Mouse (Mus musculus) intestine, embryonic 16.5 days (tissue): ENCODE measurements around the gene Kctd20. TPM values are rescaled to one million over a fixed set of nuclear protein-coding genes. Genes with fewer than 3 reads are reported as not detected.

Experiments used
- ATAC-seq: fragments of 200-750 bp; cut with Nextera tagmentation; 2 replicates; pipeline ENCODE4 v1.8.0; 2017; ENCODE audit warnings: moderate TSS enrichment, moderate library complexity
- H3K27ac ChIP-seq: fragments of 300-500 bp; sonication (generic); 2 replicates; pipeline ENCODE4 v1.5.1; 2014; ENCODE audit warnings: mild to moderate bottlenecking, low read length
- H3K27me3 ChIP-seq: fragments of 300-500 bp; sonication (generic); replicated peaks from 2 replicates; pipeline ENCODE4 v1.6.1; 2014; ENCODE audit warnings: low read length, control low read depth, mixed read lengths; ENCODE audit not compliant: control insufficient read depth, insufficient read depth
- H3K36me3 ChIP-seq: fragments of 300-500 bp; sonication (generic); 2 replicates; pipeline ENCODE4 v1.6.1; 2014; ENCODE audit warnings: low read length, control low read depth; ENCODE audit not compliant: control insufficient read depth, insufficient read depth
- H3K4me1 ChIP-seq: fragments of 300-500 bp; sonication (generic); 2 replicates; pipeline ENCODE4 v1.6.1; 2014; ENCODE audit warnings: low read length, control low read depth, mixed read lengths; ENCODE audit not compliant: control insufficient read depth, insufficient read depth
- H3K4me2 ChIP-seq: fragments of 300-500 bp; sonication (generic); 2 replicates; pipeline ENCODE4 v1.6.1; 2014; ENCODE audit warnings: low read depth, low read length, control low read depth
- H3K4me3 ChIP-seq: fragments of 300-500 bp; sonication (generic); 2 replicates; pipeline ENCODE4 v1.5.1; 2014; ENCODE audit warnings: mild to moderate bottlenecking, low read length
- H3K9ac ChIP-seq: fragments of 300-500 bp; sonication (generic); 2 replicates; pipeline ENCODE4 v1.6.1; 2014; ENCODE audit warnings: low read depth, low read length
- H3K9me3 ChIP-seq: fragments of 300-500 bp; sonication (generic); 2 replicates; pipeline ENCODE4 v1.6.1; 2016; ENCODE audit warnings: low read length, control low read depth; ENCODE audit not compliant: control insufficient read depth
- WGBS: fragments of 180-500 bp; shearing (Covaris S2); extraction: QIAGEN DNeasy Blood & Tissue Kit; methylation state at CpG from one replicate; pipeline ENCODE4 v1.1.7; 2014; 5-methylcytosine and 5-hydroxymethylcytosine counted together
- polyA plus RNA-seq: library from polyadenylated mRNA; unstranded; fragments of >200 nt; fragmentation: Nextera tagmentation; extraction: Ambion mirVana; gene quantifications from 2 replicates; pipeline ENCODE4 v1.2.1, GENCODE M21; 2015

Gene Kctd20
- polyA plus RNA-seq, 1 experiment from 2014 or later: 62.3 TPM

DNA sequence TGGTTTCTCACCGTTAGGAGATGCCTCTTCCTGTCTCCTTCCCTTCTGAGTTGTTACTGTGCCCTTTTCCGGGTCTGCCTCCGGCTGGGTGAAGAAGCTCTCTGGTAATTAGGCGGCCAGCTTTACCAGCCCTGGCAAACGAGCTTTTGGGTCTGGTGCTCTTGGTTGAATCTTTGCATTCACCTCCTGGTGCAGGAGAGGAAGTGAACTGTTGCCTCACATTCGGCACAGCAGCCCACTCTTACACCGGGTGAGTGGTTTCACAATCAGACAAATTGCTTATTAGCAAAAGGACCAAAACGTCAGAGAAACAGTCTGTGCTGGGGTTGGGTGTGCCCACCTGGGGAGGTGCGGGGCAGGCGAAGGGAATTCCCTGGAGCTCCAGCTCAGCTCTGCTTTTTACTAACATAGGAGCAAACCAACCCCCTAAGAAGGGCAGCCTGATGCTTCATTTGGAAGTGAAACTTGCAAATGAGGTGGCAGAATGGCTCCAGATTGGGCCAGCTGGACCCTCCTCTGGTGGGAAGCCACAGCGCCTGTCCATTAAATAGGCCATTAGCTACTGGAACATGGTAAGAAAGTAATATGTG is 15.4 kb downstream of the Kctd20 start:
- ATAC-seq: no peak
- Histone ChIP-seq H3K36me3 (peaks cover 31% of the 10 kb centered on the region), H3K27me3 (no peaks in the 10 kb centered on the region), H3K4me2 (no peak overlapping the region), H3K4me3 (no peak overlapping the region), H3K27ac (no peak overlapping the region), H3K9ac (no peak overlapping the region), H3K4me1 (no peaks in the 10 kb centered on the region), H3K9me3 (no peaks in the 10 kb centered on the region)
- WGBS: 72% methylated on average over 11 of the region's 11 CpGs

DNA sequence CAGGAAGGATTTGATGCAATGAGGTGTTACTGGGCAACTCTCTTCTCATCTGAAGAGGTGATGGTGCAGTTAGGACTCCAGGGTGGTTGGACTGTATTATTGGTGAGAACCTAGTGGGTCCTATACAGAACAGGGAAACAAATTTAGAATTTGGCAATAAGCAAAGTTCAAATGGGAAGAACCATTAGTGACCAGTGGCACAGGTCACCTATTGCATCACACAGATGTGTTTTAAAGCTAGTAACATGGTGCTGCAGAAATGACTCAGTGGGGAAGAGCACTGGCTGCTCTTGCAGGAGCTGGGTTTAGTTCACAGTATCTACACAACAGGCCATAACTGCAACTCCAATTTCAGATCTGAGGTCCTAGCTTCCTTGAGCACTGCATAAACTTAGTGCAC is 18.4 kb downstream of the Kctd20 start:
- Histone ChIP-seq H3K9ac (no peak overlapping the region), H3K4me3 (no peak overlapping the region), H3K4me1 (no peaks in the 10 kb centered on the region), H3K27me3 (no peaks in the 10 kb centered on the region), H3K9me3 (no peaks in the 10 kb centered on the region), H3K4me2 (no peak overlapping the region), H3K36me3 (peaks cover 22% of the 10 kb centered on the region), H3K27ac (no peak overlapping the region)
- ATAC-seq: no peak

DNA sequence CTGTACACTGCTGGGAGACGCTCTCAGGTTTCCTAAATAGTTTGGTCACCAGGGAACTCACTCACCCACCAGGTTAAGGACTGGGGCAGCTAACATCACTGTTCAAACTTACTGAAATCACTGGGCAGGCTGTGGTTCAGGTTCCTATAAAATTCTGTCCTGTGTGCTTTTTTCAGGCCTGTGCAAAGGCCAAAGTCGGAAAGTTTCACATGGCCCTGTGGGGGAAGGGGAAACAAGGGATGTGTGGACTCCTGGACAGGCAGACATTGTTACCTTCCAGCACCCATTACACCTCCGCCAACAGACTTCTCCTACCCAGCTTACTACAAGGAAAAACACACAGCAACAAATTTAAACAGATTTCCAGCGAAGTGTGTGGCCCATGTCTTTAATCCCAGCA is 27.3 kb downstream of the Kctd20 start:
- no peak for ATAC-seq
- 89% methylated on average over 4 of the region's 4 CpGs for WGBS
- Histone ChIP-seq H3K27ac (no peak overlapping the region), H3K9me3 (no peaks in the 10 kb centered on the region), H3K9ac (no peak overlapping the region), H3K4me2 (no peak overlapping the region), H3K27me3 (no peaks in the 10 kb centered on the region), H3K4me3 (no peak overlapping the region), H3K4me1 (no peaks in the 10 kb centered on the region), H3K36me3 (peaks cover 14% of the 10 kb centered on the region)

DNA sequence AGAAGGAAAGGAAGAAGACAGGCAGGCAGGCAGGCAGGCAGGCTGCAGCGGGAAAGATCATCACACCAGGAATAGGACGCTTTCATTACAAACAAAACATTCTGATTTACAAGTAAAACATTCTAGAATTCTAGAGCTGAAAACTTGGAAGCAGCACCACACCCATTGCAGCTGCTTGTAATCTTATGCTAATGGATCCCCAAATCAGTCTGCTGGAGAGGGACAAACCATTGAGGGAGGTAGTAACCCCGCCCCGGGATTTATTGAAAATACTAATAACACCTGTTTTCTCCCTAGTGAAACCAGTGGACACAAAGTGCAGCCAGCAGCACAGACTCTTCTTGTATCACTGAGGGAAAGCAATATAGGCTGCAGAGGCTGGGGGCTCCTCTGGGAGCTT is 29.3 kb downstream of the Kctd20 start:
- Histone ChIP-seq H3K4me3 (no peak overlapping the region), H3K36me3 (peaks cover 8% of the 10 kb centered on the region), H3K4me2 (no peak overlapping the region), H3K4me1 (no peaks in the 10 kb centered on the region), H3K9ac (no peak overlapping the region), H3K9me3 (no peaks in the 10 kb centered on the region), H3K27me3 (no peaks in the 10 kb centered on the region), H3K27ac (no peak overlapping the region)
- 78% methylated on average over 4 of the region's 4 CpGs for WGBS
- no peak for ATAC-seq

DNA sequence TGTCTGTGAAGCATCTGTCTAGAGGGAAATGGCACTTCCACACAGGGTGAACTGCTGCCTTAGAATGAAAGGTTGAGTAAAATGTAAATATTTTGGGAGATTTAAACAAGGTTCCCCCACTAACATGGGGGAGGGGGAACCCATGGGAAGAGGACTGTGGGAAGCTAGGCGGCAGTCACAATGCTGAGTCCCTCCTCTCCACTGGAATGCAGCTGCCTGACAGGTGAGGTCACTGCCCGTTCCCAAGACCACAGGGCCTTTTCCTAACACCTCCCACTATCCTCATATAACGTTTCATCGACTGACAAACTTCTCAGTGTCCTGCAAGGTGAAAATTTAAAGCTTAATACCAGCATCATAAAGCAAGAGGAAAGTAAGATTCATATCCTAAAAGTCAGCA is 30.8 kb downstream of the Kctd20 start:
- Histone ChIP-seq H3K27me3 (no peaks in the 10 kb centered on the region), H3K27ac (no peak overlapping the region), H3K4me3 (no peak overlapping the region), H3K36me3 (peaks cover 14% of the 10 kb centered on the region), H3K4me2 (no peak overlapping the region), H3K9ac (no peak overlapping the region), H3K9me3 (no peaks in the 10 kb centered on the region), H3K4me1 (no peaks in the 10 kb centered on the region)
- 22% methylated on average over 4 of the region's 4 CpGs for whole genome bisulfite sequencing
- ATAC-seq: no peak

DNA sequence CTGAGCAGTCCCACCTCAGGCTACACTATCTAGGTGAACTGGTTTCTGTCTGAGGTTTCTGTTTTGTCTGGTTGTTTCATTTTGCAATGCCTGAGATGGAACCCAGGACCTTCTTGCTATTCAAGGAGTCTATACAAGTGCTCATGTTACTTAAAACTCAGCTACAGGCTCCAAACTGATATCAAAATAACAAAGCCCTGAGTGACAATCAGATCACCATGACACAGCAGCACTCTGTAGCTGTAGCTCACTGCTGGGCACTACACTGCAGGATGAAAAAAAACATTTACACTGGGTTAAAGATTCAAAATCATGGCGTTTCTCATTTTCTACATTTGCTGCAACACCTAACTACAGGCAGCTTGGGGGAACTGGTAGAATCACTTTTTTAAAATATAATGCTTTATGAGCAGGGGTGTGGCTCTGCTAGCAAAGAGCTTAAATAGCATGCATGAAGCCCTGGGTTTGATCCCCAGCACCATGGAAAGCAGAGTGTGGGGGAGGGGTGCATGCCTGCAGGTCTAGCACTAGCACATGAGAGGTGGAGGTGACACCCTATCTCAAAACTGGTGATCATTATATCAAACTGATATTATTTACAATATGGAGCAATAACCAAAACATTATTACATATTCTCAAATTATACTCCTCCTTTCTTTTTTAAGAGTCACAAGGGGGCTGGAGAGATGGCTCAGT is 33.1 kb downstream of the Kctd20 start:
- WGBS: 92% methylated on average over 1 of the region's 1 CpGs
- H3K36me3 ChIP-seq: peaks cover 13% of the 10 kb centered on the region
- no peak overlapping the region for H3K9ac ChIP-seq

DNA sequence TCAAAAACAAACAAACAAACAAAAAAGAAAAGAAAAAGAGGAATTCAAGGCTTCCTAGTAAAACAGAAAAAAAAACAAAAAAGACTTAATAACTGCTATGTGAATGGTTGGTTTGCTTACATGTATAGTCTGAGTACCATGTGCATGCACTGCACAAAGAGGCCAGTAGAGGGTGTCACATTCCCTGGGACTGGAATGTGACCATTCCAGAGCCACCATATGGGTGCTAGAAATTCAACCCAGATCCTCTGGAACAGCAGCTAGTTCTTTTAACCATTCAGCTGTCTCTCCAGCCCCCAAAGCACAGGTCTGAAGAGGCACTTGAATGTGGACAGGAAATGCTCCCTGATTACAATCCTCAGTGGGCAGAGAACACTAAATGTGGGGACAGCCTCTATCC is 35.1 kb downstream of the Kctd20 start:
- no peak overlapping the region for H3K9ac ChIP-seq
- no peak for ATAC-seq
- no peak overlapping the region for H3K4me2 ChIP-seq
- no peaks in the 10 kb centered on the region for H3K27me3 ChIP-seq
- no peaks in the 10 kb centered on the region for H3K4me1 ChIP-seq
- H3K9me3 ChIP-seq: no peaks in the 10 kb centered on the region
- no peak overlapping the region for H3K4me3 ChIP-seq
- H3K27ac ChIP-seq: no peak overlapping the region
- peaks cover 13% of the 10 kb centered on the region for H3K36me3 ChIP-seq

More for the DNA sequence above, 33.1 kb downstream of the Kctd20 start:
- Histone ChIP-seq H3K9me3 (no peaks in the 10 kb centered on the region), H3K27ac (no peak overlapping the region), H3K27me3 (no peaks in the 10 kb centered on the region), H3K4me2 (no peak overlapping the region), H3K4me3 (no peak overlapping the region), H3K4me1 (no peaks in the 10 kb centered on the region)
- ATAC-seq: no peak

DNA sequence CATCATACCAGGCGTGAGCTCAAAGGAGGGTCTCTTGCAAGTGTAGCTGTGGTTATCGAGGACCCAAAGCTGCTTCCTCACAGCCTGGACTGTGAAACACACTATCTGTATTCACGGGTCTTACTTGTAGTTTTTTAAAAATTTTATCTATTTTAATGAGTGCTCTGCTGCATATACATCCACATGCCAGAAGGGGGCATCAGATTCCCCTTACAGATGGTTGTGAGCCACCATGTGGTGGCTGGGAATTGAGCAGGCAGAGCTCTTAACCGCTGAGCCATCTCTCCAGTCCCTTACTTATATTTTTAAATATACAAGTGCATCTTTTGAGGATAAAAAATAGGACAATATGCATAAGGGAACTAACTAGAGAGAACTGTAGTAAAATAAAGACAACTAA is 36.0 kb downstream of the Kctd20 start:
- H3K36me3 ChIP-seq: peaks cover 13% of the 10 kb centered on the region
- no peak overlapping the region for H3K4me2 ChIP-seq
- no peak overlapping the region for H3K9ac ChIP-seq
- no peaks in the 10 kb centered on the region for H3K4me1 ChIP-seq
- no peak overlapping the region for H3K4me3 ChIP-seq
- 68% methylated on average over 4 of the region's 4 CpGs for WGBS
- H3K27ac ChIP-seq: no peak overlapping the region
- no peaks in the 10 kb centered on the region for H3K27me3 ChIP-seq
- H3K9me3 ChIP-seq: no peaks in the 10 kb centered on the region
- no peak for ATAC-seq

DNA sequence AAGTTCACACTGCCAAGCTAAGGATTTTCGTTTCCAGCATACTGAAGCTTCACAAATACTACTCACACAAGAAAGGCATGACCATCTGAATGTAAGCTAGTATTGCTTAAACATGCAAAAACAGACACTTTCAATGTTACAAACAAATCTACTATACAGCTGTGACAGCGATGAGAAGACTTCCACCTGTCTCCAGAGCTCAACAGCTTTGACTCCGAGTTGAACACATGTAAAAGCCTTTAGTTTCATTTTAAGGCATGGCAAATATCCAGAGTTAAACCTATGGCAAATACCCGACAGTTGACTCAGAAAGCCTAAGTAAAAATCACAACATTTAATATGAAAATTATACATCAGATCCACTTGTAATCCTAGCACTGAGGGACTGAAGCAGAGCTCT is 36.5 kb downstream of the Kctd20 start:
- Histone ChIP-seq H3K4me3 (no peak overlapping the region), H3K9ac (no peak overlapping the region), H3K4me1 (no peaks in the 10 kb centered on the region), H3K27ac (no peak overlapping the region), H3K36me3 (peaks cover 13% of the 10 kb centered on the region), H3K27me3 (no peaks in the 10 kb centered on the region), H3K4me2 (no peak overlapping the region), H3K9me3 (no peaks in the 10 kb centered on the region)
- ATAC-seq: no peak
- WGBS: 70% methylated on average over 4 of the region's 4 CpGs

DNA sequence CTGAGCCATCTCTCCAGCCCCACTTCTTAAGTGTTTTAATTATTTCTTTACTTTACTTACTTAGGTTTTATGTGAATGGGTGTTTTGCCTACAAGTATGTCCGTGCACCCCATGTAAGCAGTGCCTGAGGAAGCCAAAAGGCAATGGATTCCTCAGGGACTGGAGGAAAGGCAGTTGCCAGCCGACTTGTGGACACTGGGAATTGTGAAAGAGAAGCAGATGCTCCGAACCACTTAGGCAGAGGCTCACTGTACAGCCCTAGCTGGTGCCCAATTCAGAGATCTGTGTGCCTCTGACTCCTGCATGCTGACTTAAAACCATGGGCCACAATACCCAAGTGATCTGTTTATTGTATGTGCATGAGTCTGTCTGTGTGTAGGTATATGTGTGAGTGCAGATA is 37.2 kb downstream of the Kctd20 start:
- no peak overlapping the region for H3K4me3 ChIP-seq
- H3K9ac ChIP-seq: no peak overlapping the region
- no peak for ATAC-seq
- H3K4me1 ChIP-seq: no peaks in the 10 kb centered on the region
- no peak overlapping the region for H3K4me2 ChIP-seq
- WGBS: 83% methylated on average over 3 of the region's 3 CpGs
- peaks cover 13% of the 10 kb centered on the region for H3K36me3 ChIP-seq
- no peak overlapping the region for H3K27ac ChIP-seq
- H3K27me3 ChIP-seq: no peaks in the 10 kb centered on the region
- no peaks in the 10 kb centered on the region for H3K9me3 ChIP-seq
